Mouse (Mus musculus) MN1 (cell line): ENCODE data around the gene Pax4.

Experiments
- DNase-seq: peaks from one replicate; pipeline ENCODE4 v3.0.0-alpha.2; 2016; ENCODE audit warnings: low spot score

The Pax4 gene

GRCm38 (mm10) chr6:28449253-28449652 is at the start of gene Pax4:
Pax4 (minus strand) TSS chr6:28449353.
- no peak for DNase-seq

- DNase-seq, result peak; percentile 50
Observed at GRCm38 (mm10) chr6:28497837-28498236, 48.7 kb upstream of the Pax4 start.

- DNase-seq, result no peak
Observed at GRCm38 (mm10) chr6:28491198-28491597, 42.0 kb upstream of the Pax4 start.

GRCm38 (mm10) chr6:28490612-28491011 is 41.5 kb upstream of the Pax4 start:
- DNase-seq, result no peak

GRCm38 (mm10) chr6:28488204-28488851 is 39.2 kb upstream of the Pax4 start:
- DNase-seq, result no peak

- DNase-seq, result no peak
Observed at GRCm38 (mm10) chr6:28486905-28487304, 37.8 kb upstream of the Pax4 start.

GRCm38 (mm10) chr6:28486471-28486870 is 37.3 kb upstream of the Pax4 start:
- DNase-seq, result no peak

- no peak for DNase-seq
Observed at GRCm38 (mm10) chr6:28486008-28486407, 36.9 kb upstream of the Pax4 start.

- no peak for DNase-seq
Observed at GRCm38 (mm10) chr6:28482711-28483315, 33.7 kb upstream of the Pax4 start.

- no peak for DNase-seq
Observed at GRCm38 (mm10) chr6:28480752-28481492, 31.8 kb upstream of the Pax4 start.

GRCm38 (mm10) chr6:28479865-28480751 is 31.0 kb upstream of the Pax4 start:
- peak; percentile 100 for DNase-seq

- no peak for DNase-seq
Observed at GRCm38 (mm10) chr6:28474839-28475238, 25.7 kb upstream of the Pax4 start, which contains the start of gene Snd1. Snd1 (plus strand) TSS chr6:28475139.

GRCm38 (mm10) chr6:28474211-28474610 is 25.1 kb upstream of the Pax4 start:
- no peak for DNase-seq

GRCm38 (mm10) chr6:28471284-28472035 is 22.3 kb upstream of the Pax4 start:
- DNase-seq, result no peak

- no peak for DNase-seq
Observed at GRCm38 (mm10) chr6:28470621-28471020, 21.5 kb upstream of the Pax4 start.

GRCm38 (mm10) chr6:28470017-28470602 is 21.0 kb upstream of the Pax4 start:
- no peak for DNase-seq

- no peak for DNase-seq
Observed at GRCm38 (mm10) chr6:28464630-28465029, 15.5 kb upstream of the Pax4 start.

GRCm38 (mm10) chr6:28460534-28460933 is 11.4 kb upstream of the Pax4 start:
- DNase-seq, result no peak

- no peak for DNase-seq
Observed at GRCm38 (mm10) chr6:28459221-28459668, 10.1 kb upstream of the Pax4 start.

- DNase-seq, result no peak
Observed at GRCm38 (mm10) chr6:28450977-28451376, 1.8 kb upstream of the Pax4 start.

- DNase-seq, result no peak
Observed at GRCm38 (mm10) chr6:28450481-28450880, 1.3 kb upstream of the Pax4 start.
